Mouse (Mus musculus): ENCODE measurements around the gene Slc22a27.
"Not testable (repeated sequence)": the region's sequence is repeated elsewhere in the genome, so short reads cannot be mapped to it uniquely, and the experiment has no call there.

Slc22a27 gene

GRCm38 (mm10) chr19:7965927-7966326 is at the start of gene Slc22a27:
Slc22a27 (minus strand) TSS chr19:7966027.
- DNase-seq (ENCODE audit: low read depth, low spot score) = not testable (repeated sequence)

GRCm38 (mm10) chr19:8011596-8011995 is 45.8 kb upstream of the Slc22a27 start:
- DNase-seq (ENCODE audit: low read depth, low spot score) = not testable (repeated sequence)

- not testable (repeated sequence) for DNase-seq (ENCODE audit: low read depth, low spot score)
These were observed 43.3 kb upstream of the Slc22a27 start for GRCm38 (mm10) chr19:8009086-8009485.

- DNase-seq (ENCODE audit: low read depth, low spot score) = no peak
These were observed 2.9 kb upstream of the Slc22a27 start for GRCm38 (mm10) chr19:7968703-7969102.

GRCm38 (mm10) chr19:7966550-7966949 is 723 bp upstream of the Slc22a27 start:
- DNase-seq (ENCODE audit: low read depth, low spot score) = not testable (repeated sequence)

GRCm38 (mm10) chr19:7939391-7939790 is 26.4 kb downstream of the Slc22a27 start:
- DNase-seq (ENCODE audit: low read depth, low spot score) = not testable (repeated sequence)

GRCm38 (mm10) chr19:7876626-7877025 is 89.2 kb downstream of the Slc22a27 start:
- no peak for DNase-seq (ENCODE audit: low read depth, low spot score)

GRCm38 (mm10) chr19:7829851-7830250 is 136.0 kb downstream of the Slc22a27 start:
- DNase-seq (ENCODE audit: low read depth, low spot score) = no peak

Data from ES-CJ7 (cell line).